Mouse (Mus musculus): ENCODE results near the gene Fpr-rs3.

Fpr-rs3 gene

GRCm38 (mm10) chr17:20624777-20625176, at the start of gene Fpr-rs3:
TSS of gene Fpr-rs3 (minus strand) at chr17:20624877.
- no peak for DNase-seq (ENCODE audit: low read depth)

- DNase-seq (ENCODE audit: low read depth) = no peak
Observed at GRCm38 (mm10) chr17:20596323-20596722, 28.4 kb downstream of the Fpr-rs3 start, which contains the start of gene Vmn2r110. TSS of gene Vmn2r110 (minus strand) at chr17:20596423.

Measured in induced T-regulatory cell, adult 2 months (primary cell).